Mouse (Mus musculus): ENCODE measurements around the gene Mdn1. TPM values are rescaled to one million over a fixed set of nuclear protein-coding genes. Genes with fewer than 3 reads are reported as not detected.

Gene Mdn1
- polyA plus RNA-seq, 1 experiment from 2014 or later = 18.0 TPM

- H3K27me3 ChIP-seq (replicated peaks; ENCODE audit: control insufficient read depth, insufficient read depth, low read length) = no peaks in the 10 kb centered on the region
- no peak overlapping the region for H3K9ac ChIP-seq (replicated peaks; ENCODE audit: low read depth, low read length)
- ATAC-seq = no peak
- H3K27ac ChIP-seq (ENCODE audit: low read length) = no peak overlapping the region
- no peaks in the 10 kb centered on the region for H3K36me3 ChIP-seq (ENCODE audit: control insufficient read depth, insufficient read depth)
- 73% methylated on average over 5 of the region's 5 CpGs for WGBS
- no peaks in the 10 kb centered on the region for H3K9me3 ChIP-seq (ENCODE audit: control insufficient read depth, low read length)
- no peak overlapping the region for H3K4me2 ChIP-seq (ENCODE audit: low read length)
- no peak overlapping the region for H3K4me3 ChIP-seq (replicated peaks; ENCODE audit: low read length)
- H3K4me1 ChIP-seq (replicated peaks; ENCODE audit: control insufficient read depth, insufficient read depth, low read length) = no peaks in the 10 kb centered on the region
Observed at GRCm38 (mm10) chr4:32817478-32817877, 160.6 kb downstream of the Mdn1 start.

- H3K27ac ChIP-seq (ENCODE audit: low read length) = no peak overlapping the region
- H3K27me3 ChIP-seq (replicated peaks; ENCODE audit: control insufficient read depth, insufficient read depth, low read length) = no peaks in the 10 kb centered on the region
- H3K9ac ChIP-seq (replicated peaks; ENCODE audit: low read depth, low read length) = no peak overlapping the region
- ATAC-seq = no peak
- no peak overlapping the region for H3K4me3 ChIP-seq (replicated peaks; ENCODE audit: low read length)
- H3K4me1 ChIP-seq (replicated peaks; ENCODE audit: control insufficient read depth, insufficient read depth, low read length) = no peaks in the 10 kb centered on the region
- H3K36me3 ChIP-seq (ENCODE audit: control insufficient read depth, insufficient read depth) = no peaks in the 10 kb centered on the region
- no peaks in the 10 kb centered on the region for H3K9me3 ChIP-seq (ENCODE audit: control insufficient read depth, low read length)
- WGBS = 97% methylated on average over 3 of the region's 3 CpGs
- H3K4me2 ChIP-seq (ENCODE audit: low read length) = no peak overlapping the region
Observed at GRCm38 (mm10) chr4:32820676-32821075, 163.8 kb downstream of the Mdn1 start.

- 69% methylated on average over 8 of the region's 8 CpGs for WGBS
- no peaks in the 10 kb centered on the region for H3K27me3 ChIP-seq (replicated peaks; ENCODE audit: control insufficient read depth, insufficient read depth, low read length)
- H3K4me1 ChIP-seq (replicated peaks; ENCODE audit: control insufficient read depth, insufficient read depth, low read length) = peaks cover 9% of the 10 kb centered on the region
- ATAC-seq = no peak
- H3K4me3 ChIP-seq (replicated peaks; ENCODE audit: low read length) = no peak overlapping the region
- H3K36me3 ChIP-seq (ENCODE audit: control insufficient read depth, insufficient read depth) = no peaks in the 10 kb centered on the region
- H3K27ac ChIP-seq (ENCODE audit: low read length) = no peak overlapping the region
- no peak overlapping the region for H3K9ac ChIP-seq (replicated peaks; ENCODE audit: low read depth, low read length)
- H3K9me3 ChIP-seq (ENCODE audit: control insufficient read depth, low read length) = no peaks in the 10 kb centered on the region
- no peak overlapping the region for H3K4me2 ChIP-seq (ENCODE audit: low read length)
Observed at GRCm38 (mm10) chr4:32824254-32824653, 167.3 kb downstream of the Mdn1 start.

Other genes starting within 250 kb of the Mdn1 start
- not detected in 2 replicates for gene Gja10, start 54.4 kb upstream of the Mdn1 start, polyA plus RNA-seq (2015; fragmentation: Nextera tagmentation; extraction: Ambion mirVana)
- gene Casp8ap2, start 41.7 kb upstream of the Mdn1 start, polyA plus RNA-seq (2015; fragmentation: Nextera tagmentation; extraction: Ambion mirVana) = 57.3 and 64.3 TPM in 2 replicates
- gene Lyrm2, start 143.1 kb downstream of the Mdn1 start, polyA plus RNA-seq (2015; fragmentation: Nextera tagmentation; extraction: Ambion mirVana) = 118 and 123 TPM in 2 replicates

Data from forebrain, embryonic 16.5 days (tissue).